ENCODE assay signal across 8 mouse cellular contexts in the genomic region with DNA sequence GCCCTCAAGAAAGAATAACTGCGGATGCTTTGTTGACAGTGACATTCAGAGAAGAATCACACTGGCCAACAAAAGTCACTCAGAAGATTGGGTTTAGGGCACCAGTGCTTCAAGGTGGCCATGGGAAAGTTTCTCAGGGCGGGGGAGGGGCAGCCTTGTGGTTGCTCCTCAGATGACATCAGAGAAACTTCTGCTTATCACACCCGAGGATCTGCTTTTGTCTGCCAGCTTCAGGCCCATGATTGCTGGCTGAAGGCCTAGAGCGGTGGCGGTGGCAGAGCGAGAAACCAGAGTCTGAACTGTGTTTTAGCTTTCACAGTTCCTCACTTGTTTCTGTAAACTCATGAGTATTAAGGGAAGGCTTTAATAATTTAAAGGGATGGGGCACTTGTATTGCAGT. TPM values are rescaled to one million over a fixed set of nuclear protein-coding genes. Genes with fewer than 3 reads are reported as not detected.
A peak's percentile ranks its signal among the peaks of the same experiment; 100 is the strongest.
DNase-seq lines count a peak whose midpoint lies in the region; ATAC-seq and TF ChIP-seq lines count a peak whose summit lies in the region.

No protein-coding gene starts in this region.

- no peak overlapping the region for H3K27ac ChIP-seq in forebrain, embryonic 14.5 days (ENCODE audit: low read depth, low read length)
- no peak overlapping the region for H3K27ac ChIP-seq in forebrain, postnatal 0 days (ENCODE audit: low read depth, low read length)
- no peak overlapping the region for H3K27ac ChIP-seq in intestine, postnatal 0 days (ENCODE audit: low read depth, low read length)
- H3K27ac ChIP-seq in intestine, embryonic 16.5 days (ENCODE audit: low read length): no peak overlapping the region

- TF ChIP-seq CTCF in forebrain, postnatal 0 days (IDR thresholded peaks at IDR 0.05; ENCODE audit: low read depth): no peak
- TF ChIP-seq CTCF in intestine, postnatal 0 days (IDR thresholded peaks at IDR 0.05; ENCODE audit: low read depth): no peak

- H3K9ac ChIP-seq in forebrain, embryonic 14.5 days (ENCODE audit: low read length): no peak overlapping the region
- H3K9ac ChIP-seq in forebrain, postnatal 0 days: no peak overlapping the region
- no peak overlapping the region for H3K9ac ChIP-seq in intestine, postnatal 0 days (ENCODE audit: low read depth, low read length)
- no peak overlapping the region for H3K9ac ChIP-seq in intestine, embryonic 16.5 days (ENCODE audit: low read depth, low read length)

- H3K9me3 ChIP-seq in forebrain, embryonic 14.5 days (replicated peaks; ENCODE audit: control insufficient read depth, low read length): no peaks in the 10 kb centered on the region
- H3K9me3 ChIP-seq in forebrain, postnatal 0 days (ENCODE audit: low read length): no peaks in the 10 kb centered on the region
- no peaks in the 10 kb centered on the region for H3K9me3 ChIP-seq in intestine, postnatal 0 days (ENCODE audit: control insufficient read depth)
- no peaks in the 10 kb centered on the region for H3K9me3 ChIP-seq in intestine, embryonic 16.5 days (ENCODE audit: control insufficient read depth, low read length)

- no peak overlapping the region for H3K4me3 ChIP-seq in forebrain, embryonic 14.5 days (ENCODE audit: low read depth, low read length)
- no peak overlapping the region for H3K4me3 ChIP-seq in forebrain, postnatal 0 days (ENCODE audit: low read depth, low read length)
- H3K4me3 ChIP-seq in intestine, postnatal 0 days (ENCODE audit: low read depth, low read length): no peak overlapping the region
- H3K4me3 ChIP-seq in intestine, embryonic 16.5 days (ENCODE audit: low read length): no peak overlapping the region

- no peaks in the 10 kb centered on the region for H3K36me3 ChIP-seq in forebrain, embryonic 14.5 days (ENCODE audit: control insufficient read depth, insufficient read depth, low read length)
- no peaks in the 10 kb centered on the region for H3K36me3 ChIP-seq in forebrain, postnatal 0 days (ENCODE audit: insufficient read depth)
- H3K36me3 ChIP-seq in intestine, postnatal 0 days (ENCODE audit: control insufficient read depth, insufficient read depth): no peaks in the 10 kb centered on the region
- H3K36me3 ChIP-seq in intestine, embryonic 16.5 days (ENCODE audit: control insufficient read depth, insufficient read depth, low read length): no peaks in the 10 kb centered on the region

- WGBS in forebrain, embryonic 14.5 days: 68% methylated on average over 6 of the region's 6 CpGs
- WGBS in forebrain, postnatal 0 days: 54% methylated on average over 6 of the region's 6 CpGs
- WGBS in intestine, postnatal 0 days: 51% methylated on average over 6 of the region's 6 CpGs
- WGBS in intestine, embryonic 16.5 days: 50% methylated on average over 6 of the region's 6 CpGs

- no peak for ATAC-seq in forebrain, embryonic 14.5 days
- ATAC-seq in forebrain, postnatal 0 days: no peak
- no peak for ATAC-seq in intestine, postnatal 0 days
- ATAC-seq in intestine, embryonic 16.5 days: no peak

- peak; percentile 7 for DNase-seq in forebrain, embryonic 14.5 days (ENCODE audit: low spot score)
- no peak for DNase-seq in forebrain, postnatal 0 days
- DNase-seq in urinary bladder, postnatal 36 days (ENCODE audit: low spot score in 2 of 2): peak; percentile 51 to 57
- no peak for DNase-seq in urinary bladder, postnatal 10 days (ENCODE audit: low spot score)
- DNase-seq in lung, postnatal 36 days: peak; percentile 89
- DNase-seq in cerebellum, adult 11 months: no peak

- no peaks in the 10 kb centered on the region for H3K4me1 ChIP-seq in forebrain, embryonic 14.5 days (ENCODE audit: control insufficient read depth, insufficient read depth, low read length)
- H3K4me1 ChIP-seq in forebrain, postnatal 0 days (ENCODE audit: insufficient read depth): no peaks in the 10 kb centered on the region
- no peaks in the 10 kb centered on the region for H3K4me1 ChIP-seq in intestine, postnatal 0 days (replicated peaks; ENCODE audit: control insufficient read depth, insufficient read depth, low read length)
- no peaks in the 10 kb centered on the region for H3K4me1 ChIP-seq in intestine, embryonic 16.5 days (ENCODE audit: control insufficient read depth, insufficient read depth, low read length)

- H3K4me2 ChIP-seq in forebrain, embryonic 14.5 days (ENCODE audit: low read length): no peak overlapping the region
- no peak overlapping the region for H3K4me2 ChIP-seq in forebrain, postnatal 0 days (ENCODE audit: low read depth)
- H3K4me2 ChIP-seq in intestine, postnatal 0 days (replicated peaks; ENCODE audit: low read depth): no peak overlapping the region
- no peak overlapping the region for H3K4me2 ChIP-seq in intestine, embryonic 16.5 days (ENCODE audit: low read depth, low read length)

- no peaks in the 10 kb centered on the region for H3K27me3 ChIP-seq in forebrain, embryonic 14.5 days (replicated peaks; ENCODE audit: control insufficient read depth, insufficient read depth, low read length)
- no peaks in the 10 kb centered on the region for H3K27me3 ChIP-seq in forebrain, postnatal 0 days (ENCODE audit: insufficient read depth, low read length)
- H3K27me3 ChIP-seq in intestine, postnatal 0 days (replicated peaks; ENCODE audit: control insufficient read depth, insufficient read depth, low read length): no peaks in the 10 kb centered on the region
- H3K27me3 ChIP-seq in intestine, embryonic 16.5 days (replicated peaks; ENCODE audit: control insufficient read depth, insufficient read depth, low read length): no peaks in the 10 kb centered on the region

RNA-seq across cellular contexts. Expression of a gene that starts 13.6 kb away (rescaled TPM):
- polyA plus RNA-seq in forebrain, embryonic 14.5 days (2014; fragmentation: Nextera tagmentation; extraction: Ambion mirVana): 4.7 and 6.7 TPM in 2 replicates
- 15.1 and 16.7 TPM in 2 replicates for total RNA-seq in forebrain, postnatal 0 days (2014; rRNA removed)
- 8.4 and 10.4 TPM in 2 replicates for polyA plus RNA-seq in forebrain, postnatal 0 days (2015; fragmentation: Nextera tagmentation; extraction: Ambion mirVana)
- polyA plus RNA-seq in intestine, postnatal 0 days (2015; fragmentation: Nextera tagmentation; extraction: Ambion mirVana): 3.3 and 3.7 TPM in 2 replicates
- 4.0 and 4.7 TPM in 2 replicates for polyA plus RNA-seq in intestine, embryonic 16.5 days (2015; fragmentation: Nextera tagmentation; extraction: Ambion mirVana)

RNA-seq across cellular contexts. Expression of a gene that starts 52.0 kb away (rescaled TPM):
- polyA plus RNA-seq in forebrain, embryonic 14.5 days (2014; fragmentation: Nextera tagmentation; extraction: Ambion mirVana): 0.11 and 0.23 TPM in 2 replicates
- total RNA-seq in forebrain, postnatal 0 days (2014; rRNA removed): 0.23 and 0.43 TPM in 2 replicates
- polyA plus RNA-seq in forebrain, postnatal 0 days (2015; fragmentation: Nextera tagmentation; extraction: Ambion mirVana): 0.23 and 0.34 TPM in 2 replicates
- 83.6 and 84.5 TPM in 2 replicates for polyA plus RNA-seq in intestine, postnatal 0 days (2015; fragmentation: Nextera tagmentation; extraction: Ambion mirVana)
- polyA plus RNA-seq in intestine, embryonic 16.5 days (2015; fragmentation: Nextera tagmentation; extraction: Ambion mirVana): 82.9 and 91.2 TPM in 2 replicates

Comparison
In these comparisons a context has a peak if more than half of its experiments do, and no peak if none do; other contexts are left out.
1. DNase-seq: peak in forebrain, embryonic 14.5 days (single experiment), urinary bladder, postnatal 36 days (2 of 2) and lung, postnatal 36 days (single experiment); none in forebrain, postnatal 0 days (single experiment), urinary bladder, postnatal 10 days (single experiment) and cerebellum, adult 11 months (single experiment).
2. RNA of a gene that starts 52.0 kb away (polyA plus RNA-seq): 83.6 to 84.5 TPM in intestine, postnatal 0 days and 82.9 to 91.2 TPM in intestine, embryonic 16.5 days; 0.23 to 0.34 TPM in forebrain, postnatal 0 days and 0.11 to 0.23 TPM in forebrain, embryonic 14.5 days; every median in the first group is over 10 times any median in the second.